Mouse (Mus musculus): ENCODE results near the gene Plcl2. TPM values are rescaled to one million over a fixed set of nuclear protein-coding genes. Genes with fewer than 3 reads are reported as not detected.

The Plcl2 gene
- polyA plus RNA-seq, 1 experiment from 2014 or later: 2.4 TPM

DNA sequence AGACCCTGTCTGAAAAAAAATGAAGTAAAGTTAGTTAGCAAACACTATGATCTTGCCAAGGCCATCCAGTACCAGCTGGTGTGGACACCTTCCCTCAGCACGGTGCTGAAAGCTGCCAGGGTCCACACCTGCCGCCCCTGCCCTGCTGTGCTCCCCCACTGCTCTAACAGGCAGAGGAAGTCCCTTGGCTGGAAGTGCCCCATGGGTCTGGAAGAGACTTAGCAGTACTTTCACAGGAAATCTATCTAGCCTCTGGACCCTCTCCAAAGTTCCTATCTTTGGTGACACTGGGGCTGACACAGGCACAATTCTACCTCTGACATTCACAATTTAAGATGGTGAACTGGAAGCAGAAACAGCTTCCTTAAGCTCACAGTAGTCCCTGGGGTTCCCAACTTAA lies 227.9 kb downstream of the Plcl2 start:
- Histone ChIP-seq H3K9ac (ENCODE audit: low read length) (no peak overlapping the region), H3K27ac (ENCODE audit: low read length) (no peak overlapping the region)
- WGBS: 42% methylated on average over 2 of the region's 2 CpGs

More for the DNA sequence above, 227.9 kb downstream of the Plcl2 start:
- Histone ChIP-seq H3K36me3 (ENCODE audit: control insufficient read depth, insufficient read depth, low read length) (no peaks in the 10 kb centered on the region), H3K27me3 (ENCODE audit: control insufficient read depth, insufficient read depth, low read depth, low read length) (no peaks in the 10 kb centered on the region), H3K4me3 (ENCODE audit: low read length) (no peak overlapping the region), H3K4me2 (ENCODE audit: low read depth, low read length) (no peak overlapping the region), H3K9me3 (ENCODE audit: control insufficient read depth, low read length) (no peaks in the 10 kb centered on the region), H3K4me1 (replicated peaks; ENCODE audit: control insufficient read depth, insufficient read depth, low read length) (peaks cover 17% of the 10 kb centered on the region)
- no peak for ATAC-seq (ENCODE audit: low read depth)

Other genes starting within 250 kb of the Plcl2 start
- gene Dazl, start 215.8 kb upstream of the Plcl2 start, polyA plus RNA-seq (2015; fragmentation: Nextera tagmentation; extraction: Ambion mirVana): 0.25 TPM in 1 of 2 replicates, not detected in the other

Data from lung, embryonic 16.5 days (tissue).